Mouse (Mus musculus) spleen, postnatal 0 days (tissue): Measurements from ENCODE around the gene Prap1. TPM values are rescaled to one million over a fixed set of nuclear protein-coding genes. Genes with fewer than 3 reads are reported as not detected.

ENCODE experiments used
- polyA plus RNA-seq: library from polyadenylated mRNA; unstranded; fragments of >200 nt; fragmentation: Nextera tagmentation; extraction: Ambion mirVana; gene quantifications from 2 replicates; pipeline ENCODE4 v1.2.1, GENCODE M21; 2015

Prap1 gene
- polyA plus RNA-seq, result not detected in 2 replicates

DNA sequence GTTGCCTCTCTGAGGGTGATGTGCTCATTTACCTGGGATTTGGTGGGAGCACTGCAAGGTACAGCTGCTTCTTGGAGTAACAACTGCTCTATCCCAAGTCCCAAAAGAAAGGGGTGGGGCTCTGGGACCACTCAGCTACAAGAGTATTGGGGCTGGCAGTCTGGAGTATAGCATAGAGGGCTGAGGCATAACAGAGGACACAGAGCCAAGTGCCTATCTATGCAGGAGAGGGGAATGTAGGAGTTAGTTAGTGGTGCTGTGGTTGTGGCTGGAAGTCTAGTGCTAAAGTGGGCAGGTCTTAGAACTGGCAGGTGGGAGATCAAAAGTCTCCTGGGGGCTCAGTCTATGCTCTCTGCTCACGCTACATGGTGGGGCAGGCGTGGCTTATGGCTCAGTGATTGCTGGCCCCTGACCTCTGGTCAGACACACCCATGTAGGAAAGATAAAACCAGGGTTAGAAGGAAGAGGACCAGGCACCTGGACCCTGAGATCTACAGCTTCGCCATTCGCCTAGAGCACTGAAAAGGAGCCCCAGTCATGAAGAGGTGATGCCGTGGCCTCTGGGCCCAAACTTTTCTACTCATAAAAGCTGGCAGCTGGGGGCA lies at the start of gene Prap1:
Prap1 (plus strand) TSS at position 472 of the 605 bp plus-strand sequence.

GRCm38 (mm10) chr7:140048361-140049114 lies 44.7 kb upstream of the Prap1 start, which contains the start of gene Msx3:
Gene Msx3, minus strand, starts transcription at chr7:140049089.

GRCm38 (mm10) chr7:140082242-140082678 lies 10.9 kb upstream of the Prap1 start, which contains the start of gene Caly:
Gene Caly, minus strand, starts transcription at chr7:140082548.

GRCm38 (mm10) chr7:140101993-140102860 lies 9.0 kb downstream of the Prap1 start, which contains the start of gene Fuom:
Gene Fuom, minus strand, starts transcription at chr7:140102441.

GRCm38 (mm10) chr7:140115583-140116328 lies 22.6 kb downstream of the Prap1 start, which contains the start of gene Paox:
Gene Paox, plus strand, starts transcription at chr7:140115799.

GRCm38 (mm10) chr7:140116329-140117054 lies 23.3 kb downstream of the Prap1 start, which contains the start of gene Echs1:
Gene Echs1, minus strand, starts transcription at chr7:140116476.

DNA sequence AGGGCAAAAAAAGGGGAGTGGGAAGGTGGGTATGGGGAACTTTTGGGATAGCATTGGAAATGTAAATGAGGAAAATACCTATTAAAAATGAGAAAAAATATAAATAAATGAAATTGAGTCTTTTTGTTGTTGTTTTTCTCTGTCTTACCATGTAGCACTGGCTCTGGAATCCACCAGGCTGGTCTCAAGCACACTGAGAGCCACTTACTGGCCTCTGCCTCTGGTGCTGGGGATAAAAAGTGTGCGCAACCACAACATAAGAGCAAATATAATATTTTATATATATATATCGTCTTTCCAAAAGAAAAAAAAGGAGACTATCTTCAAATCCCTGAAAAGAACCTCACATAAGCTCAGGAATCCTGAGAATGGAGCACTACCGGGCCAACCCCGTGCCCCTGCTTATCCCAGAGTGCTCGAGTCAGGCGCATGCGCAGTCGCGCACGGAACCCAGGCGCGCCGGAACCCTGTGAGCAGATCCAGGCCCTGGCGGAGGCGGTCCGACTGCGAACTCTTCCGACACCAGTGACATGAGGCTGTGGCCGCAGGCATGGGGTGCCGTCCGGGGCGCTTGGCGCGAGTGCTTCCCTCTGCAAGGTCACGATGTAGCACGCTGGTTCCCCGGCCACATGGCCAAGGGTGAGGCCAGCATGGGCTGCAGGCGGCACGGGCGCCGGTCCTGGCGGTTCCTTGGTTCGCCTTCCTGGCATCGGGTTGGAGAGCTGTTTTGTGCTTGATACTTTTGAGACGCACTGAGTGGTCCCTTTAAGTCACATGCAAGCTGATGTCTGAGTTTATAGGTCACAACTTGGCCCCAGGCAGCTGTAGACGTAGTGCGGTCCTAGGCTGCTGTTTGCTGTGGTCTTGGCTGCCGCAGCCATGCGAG lies 44.2 kb downstream of the Prap1 start, which contains the start of gene Mtg1:
Mtg1 (plus strand) TSS at position 430 of the 886 bp plus-strand sequence.

Other genes starting within 250 kb of the Prap1 start
- not detected in 2 replicates for gene Kndc1, start 198.7 kb upstream of the Prap1 start, polyA plus RNA-seq
- gene Utf1, start 149.6 kb upstream of the Prap1 start, polyA plus RNA-seq, result not detected in 2 replicates
- gene 6430531B16Rik, start 114.6 kb upstream of the Prap1 start, polyA plus RNA-seq, result 0.57 and 0.61 TPM in 2 replicates
- gene Adam8, start 100.8 kb upstream of the Prap1 start, polyA plus RNA-seq, result 8.6 and 11.5 TPM in 2 replicates
- 21.9 and 22.6 TPM in 2 replicates for gene Zfp511, start 57.0 kb upstream of the Prap1 start, polyA plus RNA-seq
- 28.0 TPM in 2 replicates for gene Tubgcp2, start 56.7 kb upstream of the Prap1 start, polyA plus RNA-seq
- not detected in 2 replicates for gene Msx3, start 44.3 kb upstream of the Prap1 start, polyA plus RNA-seq
- gene Caly, start 10.8 kb upstream of the Prap1 start, polyA plus RNA-seq, result 0.23 and 0.30 TPM in 2 replicates
- gene Fuom, start 9.0 kb downstream of the Prap1 start, polyA plus RNA-seq, result 9.7 and 10.0 TPM in 2 replicates
- 14.4 and 15.9 TPM in 2 replicates for gene Paox, start 22.4 kb downstream of the Prap1 start, polyA plus RNA-seq
- gene Echs1, start 23.1 kb downstream of the Prap1 start, polyA plus RNA-seq, result 45.9 and 53.3 TPM in 2 replicates
- 16.9 and 18.4 TPM in 2 replicates for gene Mtg1, start 44.2 kb downstream of the Prap1 start, polyA plus RNA-seq
- gene Sprn, start 61.5 kb downstream of the Prap1 start, polyA plus RNA-seq, result 0.04 TPM in 1 of 2 replicates, not detected in the other
- not detected in 2 replicates for gene Olfr522, start 71.4 kb downstream of the Prap1 start, polyA plus RNA-seq
- not detected in 2 replicates for gene Olfr523, start 79.8 kb downstream of the Prap1 start, polyA plus RNA-seq
- not detected in 2 replicates for gene Olfr524, start 112.6 kb downstream of the Prap1 start, polyA plus RNA-seq
- gene Cd163l1, start 124.9 kb downstream of the Prap1 start, polyA plus RNA-seq, result 0.65 and 1.1 TPM in 2 replicates
- 0.04 and 0.07 TPM in 2 replicates for gene 5830411N06Rik, start 153.9 kb downstream of the Prap1 start, polyA plus RNA-seq
- gene Olfr525, start 227.5 kb downstream of the Prap1 start, polyA plus RNA-seq, result not detected in 2 replicates
- gene Olfr527, start 240.6 kb downstream of the Prap1 start, polyA plus RNA-seq, result not detected in 2 replicates